Mouse (Mus musculus) ES-Bruce4 (cell line): ENCODE data around the gene Gm13283. TPM values are rescaled to one million over a fixed set of nuclear protein-coding genes. Genes with fewer than 3 reads are reported as not detected.
A peak's percentile ranks its signal among the peaks of the same experiment; 100 is the strongest.
"Not testable (repeated sequence)": the region's sequence is repeated elsewhere in the genome, so short reads cannot be mapped to it uniquely, and the experiment has no call there.

Experiments
- H3K27ac ChIP-seq: 2 replicates; pipeline ENCODE4 v1.5.1; 2012; ENCODE audit warnings: low read length, inconsistent platforms; ENCODE audit not compliant: insufficient read depth
- H3K27me3 ChIP-seq: 2 replicates; pipeline ENCODE4 v1.6.1; 2012; ENCODE audit warnings: mild to moderate bottlenecking, low read length, inconsistent platforms; ENCODE audit not compliant: control insufficient read depth, poor library complexity, insufficient read depth, severe bottlenecking
- H3K36me3 ChIP-seq: 2 replicates; pipeline ENCODE4 v1.6.1; 2012; ENCODE audit warnings: inconsistent platforms, mild to moderate bottlenecking, low read length, moderate library complexity; ENCODE audit not compliant: control insufficient read depth, poor library complexity, insufficient read depth, severe bottlenecking
- H3K4me1 ChIP-seq: one replicate; pipeline ENCODE4 v1.8.1; 2011; ENCODE audit warnings: low read length; ENCODE audit not compliant: control insufficient read depth, insufficient read depth
- H3K4me3 ChIP-seq: 2 replicates; pipeline ENCODE4 v1.5.1; 2011; ENCODE audit warnings: low read depth, mild to moderate bottlenecking, low read length
- H3K9ac ChIP-seq: 2 replicates; pipeline ENCODE4 v1.6.1; 2012; ENCODE audit warnings: low read depth, mild to moderate bottlenecking, inconsistent platforms; ENCODE audit not compliant: poor library complexity, severe bottlenecking
- H3K9me3 ChIP-seq: replicated peaks from 2 replicates; pipeline ENCODE4 v1.6.1; 2012; ENCODE audit warnings: mild to moderate bottlenecking, low read length, inconsistent platforms; ENCODE audit not compliant: control insufficient read depth, poor library complexity, insufficient read depth, severe bottlenecking
- CTCF ChIP-seq: IDR thresholded peaks from one replicate; pipeline ENCODE4 v1.8.1; 2011; ENCODE audit warnings: low read depth, low read length
- polyA plus RNA-seq: library from polyadenylated mRNA; stranded (reverse); fragments of >200 nt; gene quantifications from 2 replicates; pipeline ENCODE4 v1.2.4, GENCODE M21; 2011; ENCODE audit warnings: low read depth; ENCODE audit not compliant: missing spikeins, insufficient read depth, insufficient read length

Gm13283 gene
- polyA plus RNA-seq, 1 experiment, result not detected

DNA sequence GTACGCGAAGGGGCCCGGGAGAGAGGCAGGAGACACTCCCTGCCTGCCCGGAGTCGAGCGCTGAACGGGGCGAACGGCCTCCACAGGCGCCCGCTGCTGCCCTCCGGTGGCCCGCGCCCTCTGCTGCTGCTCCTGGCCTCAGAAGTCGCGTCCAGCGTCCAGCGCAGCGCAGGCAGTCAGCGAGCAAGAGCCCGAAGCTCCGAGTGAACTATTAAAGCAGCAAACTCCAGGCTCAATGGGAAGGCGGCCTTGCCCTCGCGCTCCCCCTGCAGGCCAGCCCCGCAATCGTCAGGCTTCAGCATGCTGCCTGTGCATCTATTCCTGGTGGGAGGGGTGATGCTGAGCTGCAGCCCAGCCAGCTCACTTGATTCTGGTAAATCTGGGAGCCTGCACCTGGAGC lies 25.5 kb downstream of the Gm13283 start, which contains the start of gene Gm13276:
Gene Gm13276, plus strand, starts transcription at position 301 of the 400 bp plus-strand sequence.
- H3K27me3 ChIP-seq, H3K36me3 ChIP-seq, H3K4me3 ChIP-seq, H3K27ac ChIP-seq, H3K9me3 ChIP-seq, H3K4me1 ChIP-seq, H3K9ac ChIP-seq: not testable (repeated sequence)

DNA sequence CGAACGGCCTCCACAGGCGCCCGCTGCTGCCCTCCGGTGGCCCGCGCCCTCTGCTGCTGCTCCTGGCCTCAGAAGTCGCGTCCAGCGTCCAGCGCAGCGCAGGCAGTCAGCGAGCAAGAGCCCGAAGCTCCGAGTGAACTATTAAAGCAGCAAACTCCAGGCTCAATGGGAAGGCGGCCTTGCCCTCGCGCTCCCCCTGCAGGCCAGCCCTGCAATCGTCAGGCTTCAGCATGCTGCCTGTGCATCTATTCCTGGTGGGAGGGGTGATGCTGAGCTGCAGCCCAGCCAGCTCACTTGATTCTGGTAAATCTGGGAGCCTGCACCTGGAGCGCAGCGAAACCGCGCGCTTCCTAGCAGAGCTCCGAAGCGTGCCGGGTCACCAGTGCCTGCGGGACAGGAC lies 28.5 kb downstream of the Gm13283 start, which contains the start of gene Gm13277:
Gene Gm13277, plus strand, starts transcription at position 231 of the 400 bp plus-strand sequence.
- not testable (repeated sequence) for H3K9ac ChIP-seq, H3K27me3 ChIP-seq, H3K9me3 ChIP-seq, H3K4me1 ChIP-seq, H3K4me3 ChIP-seq, H3K27ac ChIP-seq, H3K36me3 ChIP-seq
- TF ChIP-seq CTCF, result peak; percentile 28

DNA sequence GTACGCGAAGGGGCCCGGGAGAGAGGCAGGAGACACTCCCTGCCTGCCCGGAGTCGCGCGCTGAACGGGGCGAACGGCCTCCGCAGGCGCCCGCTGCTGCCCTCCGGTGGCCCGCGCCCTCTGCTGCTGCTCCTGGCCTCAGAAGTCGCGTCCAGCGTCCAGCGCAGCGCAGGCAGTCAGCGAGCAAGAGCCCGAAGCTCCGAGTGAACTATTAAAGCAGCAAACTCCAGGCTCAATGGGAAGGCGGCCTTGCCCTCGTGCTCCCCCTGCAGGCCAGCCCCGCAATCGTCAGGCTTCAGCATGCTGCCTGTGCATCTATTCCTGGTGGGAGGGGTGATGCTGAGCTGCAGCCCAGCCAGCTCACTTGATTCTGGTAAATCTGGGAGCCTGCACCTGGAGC lies 31.3 kb downstream of the Gm13283 start, which contains the start of gene Gm13278:
Gene Gm13278, plus strand, starts transcription at position 301 of the 400 bp plus-strand sequence.
- not testable (repeated sequence) for H3K9ac ChIP-seq, H3K27ac ChIP-seq, H3K4me3 ChIP-seq, H3K36me3 ChIP-seq, H3K9me3 ChIP-seq, H3K4me1 ChIP-seq, H3K27me3 ChIP-seq

DNA sequence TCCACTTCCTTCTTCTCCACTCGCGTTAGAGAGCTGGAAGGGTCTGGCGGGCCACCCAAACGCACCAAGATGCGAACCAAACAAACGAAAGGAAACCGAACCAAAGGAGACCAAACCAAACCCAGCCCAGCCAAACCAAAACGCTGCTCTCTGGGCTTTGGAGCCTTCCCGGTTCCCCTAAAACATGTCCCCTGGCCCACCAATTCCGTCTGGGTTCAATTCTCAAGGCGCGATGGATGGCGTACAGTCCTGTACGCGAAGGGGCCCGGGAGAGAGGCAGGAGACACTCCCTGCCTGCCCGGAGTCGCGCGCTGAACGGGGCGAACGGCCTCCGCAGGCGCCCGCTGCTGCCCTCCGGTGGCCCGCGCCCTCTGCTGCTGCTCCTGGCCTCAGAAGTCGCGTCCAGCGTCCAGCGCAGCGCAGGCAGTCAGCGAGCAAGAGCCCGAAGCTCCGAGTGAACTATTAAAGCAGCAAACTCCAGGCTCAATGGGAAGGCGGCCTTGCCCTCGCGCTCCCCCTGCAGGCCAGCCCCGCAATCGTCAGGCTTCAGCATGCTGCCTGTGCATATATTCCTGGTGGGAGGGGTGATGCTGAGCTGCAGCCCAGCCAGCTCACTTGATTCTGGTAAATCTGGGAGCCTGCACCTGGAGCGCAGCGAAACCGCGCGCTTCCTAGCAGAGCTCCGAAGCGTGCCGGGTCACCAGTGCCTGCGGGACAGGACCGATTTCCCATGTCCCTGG lies 34.2 kb downstream of the Gm13283 start, which contains the start of gene Gm13275:
Gene Gm13275, plus strand, starts transcription at position 552 of the 740 bp plus-strand sequence.
- not testable (repeated sequence) for H3K36me3 ChIP-seq, H3K27me3 ChIP-seq, H3K9ac ChIP-seq, H3K27ac ChIP-seq, H3K4me1 ChIP-seq, H3K4me3 ChIP-seq, H3K9me3 ChIP-seq

DNA sequence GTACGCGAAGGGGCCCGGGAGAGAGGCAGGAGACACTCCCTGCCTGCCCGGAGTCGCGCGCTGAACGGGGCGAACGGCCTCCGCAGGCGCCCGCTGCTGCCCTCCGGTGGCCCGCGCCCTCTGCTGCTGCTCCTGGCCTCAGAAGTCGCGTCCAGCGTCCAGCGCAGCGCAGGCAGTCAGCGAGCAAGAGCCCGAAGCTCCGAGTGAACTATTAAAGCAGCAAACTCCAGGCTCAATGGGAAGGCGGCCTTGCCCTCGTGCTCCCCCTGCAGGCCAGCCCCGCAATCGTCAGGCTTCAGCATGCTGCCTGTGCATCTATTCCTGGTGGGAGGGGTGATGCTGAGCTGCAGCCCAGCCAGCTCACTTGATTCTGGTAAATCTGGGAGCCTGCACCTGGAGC lies 37.2 kb downstream of the Gm13283 start, which contains the start of gene Gm13279:
Gene Gm13279, plus strand, starts transcription at position 301 of the 400 bp plus-strand sequence.
- not testable (repeated sequence) for H3K9me3 ChIP-seq, H3K36me3 ChIP-seq, H3K27ac ChIP-seq, H3K4me1 ChIP-seq, H3K9ac ChIP-seq, H3K4me3 ChIP-seq, H3K27me3 ChIP-seq

DNA sequence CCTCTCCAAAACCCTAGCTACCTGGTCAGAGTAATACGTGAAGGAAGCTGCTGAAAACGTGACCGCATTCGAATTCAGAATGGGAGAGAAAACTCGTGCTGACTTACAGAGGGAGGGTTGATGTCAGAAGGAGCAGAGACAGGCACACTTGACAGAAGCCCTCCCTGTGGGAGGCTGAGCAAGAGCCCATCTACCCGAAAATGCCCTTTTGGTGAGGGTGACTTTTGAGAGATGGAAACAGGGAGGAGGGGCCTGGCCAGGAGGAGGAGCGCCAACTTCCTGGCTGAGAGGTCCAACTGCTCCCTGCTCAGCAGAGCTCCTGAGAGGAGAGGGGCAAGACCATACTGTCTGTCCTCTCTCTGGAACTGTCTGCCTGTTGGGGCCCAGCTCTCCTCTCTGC lies 39.4 kb downstream of the Gm13283 start, which contains the start of gene Gm13285:
Gene Gm13285, plus strand, starts transcription at position 301 of the 400 bp plus-strand sequence.
- H3K4me1 ChIP-seq, H3K27me3 ChIP-seq, H3K36me3 ChIP-seq, H3K9me3 ChIP-seq, H3K4me3 ChIP-seq, H3K27ac ChIP-seq, H3K9ac ChIP-seq: not testable (repeated sequence)

DNA sequence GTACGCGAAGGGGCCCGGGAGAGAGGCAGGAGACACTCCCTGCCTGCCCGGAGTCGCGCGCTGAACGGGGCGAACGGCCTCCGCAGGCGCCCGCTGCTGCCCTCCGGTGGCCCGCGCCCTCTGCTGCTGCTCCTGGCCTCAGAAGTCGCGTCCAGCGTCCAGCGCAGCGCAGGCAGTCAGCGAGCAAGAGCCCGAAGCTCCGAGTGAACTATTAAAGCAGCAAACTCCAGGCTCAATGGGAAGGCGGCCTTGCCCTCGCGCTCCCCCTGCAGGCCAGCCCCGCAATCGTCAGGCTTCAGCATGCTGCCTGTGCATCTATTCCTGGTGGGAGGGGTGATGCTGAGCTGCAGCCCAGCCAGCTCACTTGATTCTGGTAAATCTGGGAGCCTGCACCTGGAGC lies 43.0 kb downstream of the Gm13283 start, which contains the start of gene Gm13287:
Gene Gm13287, plus strand, starts transcription at position 301 of the 400 bp plus-strand sequence.
- H3K36me3 ChIP-seq, H3K4me3 ChIP-seq, H3K9ac ChIP-seq, H3K4me1 ChIP-seq, H3K27ac ChIP-seq, H3K27me3 ChIP-seq, H3K9me3 ChIP-seq: not testable (repeated sequence)

DNA sequence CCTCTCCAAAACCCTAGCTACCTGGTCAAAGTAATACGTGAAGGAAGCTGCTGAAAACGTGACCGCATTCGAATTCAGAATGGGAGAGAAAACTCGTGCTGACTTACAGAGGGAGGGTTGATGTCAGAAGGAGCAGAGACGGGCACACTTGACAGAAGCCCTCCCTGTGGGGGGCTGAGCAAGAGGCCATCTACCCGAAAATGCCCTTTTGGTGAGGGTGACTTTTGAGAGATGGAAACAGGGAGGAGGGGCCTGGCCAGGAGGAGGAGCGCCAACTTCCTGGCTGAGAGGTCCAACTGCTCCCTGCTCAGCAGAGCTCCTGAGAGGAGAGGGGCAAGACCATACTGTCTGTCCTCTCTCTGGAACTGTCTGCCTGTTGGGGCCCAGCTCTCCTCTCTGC lies 45.3 kb downstream of the Gm13283 start, which contains the start of gene Gm13288:
Gene Gm13288, plus strand, starts transcription at position 301 of the 400 bp plus-strand sequence.
- H3K4me3 ChIP-seq, H3K9ac ChIP-seq, H3K27ac ChIP-seq, H3K4me1 ChIP-seq, H3K27me3 ChIP-seq, H3K9me3 ChIP-seq, H3K36me3 ChIP-seq: not testable (repeated sequence)

DNA sequence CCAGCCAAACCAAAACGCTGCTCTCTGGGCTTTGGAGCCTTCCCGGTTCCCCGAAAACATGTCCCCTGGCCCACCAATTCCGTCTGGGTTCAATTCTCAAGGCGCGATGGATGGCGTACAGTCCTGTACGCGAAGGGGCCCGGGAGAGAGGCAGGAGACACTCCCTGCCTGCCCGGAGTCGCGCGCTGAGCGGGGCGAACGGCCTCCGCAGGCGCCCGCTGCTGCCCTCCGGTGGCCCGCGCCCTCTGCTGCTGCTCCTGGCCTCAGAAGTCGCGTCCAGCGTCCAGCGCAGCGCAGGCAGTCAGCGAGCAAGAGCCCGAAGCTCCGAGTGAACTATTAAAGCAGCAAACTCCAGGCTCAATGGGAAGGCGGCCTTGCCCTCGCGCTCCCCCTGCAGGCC lies 45.8 kb downstream of the Gm13283 start:
- not testable (repeated sequence) for H3K9me3 ChIP-seq, H3K27me3 ChIP-seq, H3K36me3 ChIP-seq, H3K9ac ChIP-seq, H3K4me1 ChIP-seq, H3K27ac ChIP-seq, H3K4me3 ChIP-seq
